Mouse (Mus musculus) mammary gland, adult 2 months (tissue): ENCODE measurements around the gene Mid1. TPM values are rescaled to one million over a fixed set of nuclear protein-coding genes. Genes with fewer than 3 reads are reported as not detected.

Experiments used
- polyA plus RNA-seq: library from polyadenylated mRNA; depleted of rRNA; stranded (reverse); fragments of >200 nt; gene quantifications from 2 replicates; pipeline ENCODE4 v1.2.3, GENCODE M21; 2012; ENCODE audit warnings: low replicate concordance; rRNA removed

The Mid1 gene
- polyA plus RNA-seq = 7.5 and 13.6 TPM in 2 replicates

DNA sequence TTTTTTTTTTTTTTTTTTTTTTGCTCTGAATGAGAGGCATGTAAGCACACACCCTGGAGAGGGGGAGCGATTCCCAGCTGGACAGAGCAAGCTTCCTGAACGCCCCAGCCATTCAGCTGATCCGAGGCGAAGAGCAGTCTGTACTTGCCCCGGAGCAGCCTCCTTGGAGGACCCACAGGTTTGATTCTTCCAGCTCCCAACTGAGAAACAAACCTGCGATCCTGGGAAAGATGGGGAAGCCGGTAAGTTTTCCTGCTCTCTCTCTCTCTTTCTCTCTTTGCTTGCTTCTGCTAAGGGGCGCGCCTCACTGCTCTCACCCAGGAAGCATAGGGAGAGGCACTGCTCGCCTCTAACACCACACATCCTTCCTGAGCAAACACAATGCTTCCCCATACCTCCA lies at the start of gene Mid1:
Gene Mid1 (plus strand): TSS at position 69 of the 400 bp plus-strand sequence.

GRCm38 (mm10) chrX:169779535-169779934 lies 94.5 kb downstream of the Mid1 start, which contains the start of gene 4933400A11Rik:
Gene 4933400A11Rik (minus strand): TSS chrX:169779635.

DNA sequence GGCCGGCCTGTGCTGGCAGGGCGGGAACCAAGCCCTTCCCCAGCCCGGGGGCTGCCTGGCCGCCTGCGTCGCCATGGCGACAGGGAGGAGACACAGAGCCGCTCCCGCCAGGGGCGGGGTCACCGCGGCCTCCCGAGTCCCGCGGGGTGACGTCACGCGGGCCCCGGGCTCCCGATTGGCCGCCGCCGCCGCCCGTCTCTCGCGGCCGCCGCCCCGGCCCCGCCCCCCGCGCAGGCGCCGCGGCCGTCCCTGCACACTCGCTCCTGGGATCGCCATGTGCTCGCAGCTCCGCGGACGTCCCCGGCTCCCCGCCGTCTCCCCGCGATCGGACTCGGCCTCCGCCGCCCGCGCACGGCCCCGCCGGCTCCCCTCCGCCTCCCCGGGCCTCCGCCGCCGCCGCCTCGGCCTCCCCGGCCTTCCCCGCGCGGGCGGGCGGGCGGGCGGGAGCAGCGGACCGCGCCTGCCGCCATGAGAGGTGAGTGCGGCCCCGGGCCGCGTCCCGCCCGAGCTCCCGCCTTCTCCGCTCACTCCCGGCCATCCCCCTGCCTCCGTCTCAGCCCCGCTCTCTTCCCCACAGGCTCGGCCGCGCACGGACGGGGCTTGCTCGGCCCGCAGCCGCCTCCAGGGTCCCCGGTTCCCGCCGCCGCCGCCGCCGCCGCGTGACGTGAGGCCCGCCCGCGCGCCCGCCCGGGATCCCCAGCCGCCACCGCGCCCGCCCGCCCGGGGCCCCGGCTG lies 324.2 kb downstream of the Mid1 start, which contains the start of gene Gm21887:
Gene Gm21887 (plus strand): TSS at position 644 of the 735 bp plus-strand sequence.

Other genes starting within 250 kb of the Mid1 start
- not detected in 2 replicates for gene 4933400A11Rik, start 94.4 kb downstream of the Mid1 start, polyA plus RNA-seq